Mouse (Mus musculus) heart, postnatal 0 days (tissue): Measurements from ENCODE around the gene Zfp422.

ENCODE experiments used
- CTCF ChIP-seq: IDR thresholded peaks from 2 replicates; pipeline ENCODE4 v1.5.1; 2016; ENCODE audit warnings: antibody characterized with exemption, control low read depth, low read depth
- EP300 ChIP-seq: IDR thresholded peaks from 2 replicates; pipeline ENCODE4 v1.6.1; 2016; ENCODE audit warnings: antibody characterized with exemption, low read depth

DNA sequence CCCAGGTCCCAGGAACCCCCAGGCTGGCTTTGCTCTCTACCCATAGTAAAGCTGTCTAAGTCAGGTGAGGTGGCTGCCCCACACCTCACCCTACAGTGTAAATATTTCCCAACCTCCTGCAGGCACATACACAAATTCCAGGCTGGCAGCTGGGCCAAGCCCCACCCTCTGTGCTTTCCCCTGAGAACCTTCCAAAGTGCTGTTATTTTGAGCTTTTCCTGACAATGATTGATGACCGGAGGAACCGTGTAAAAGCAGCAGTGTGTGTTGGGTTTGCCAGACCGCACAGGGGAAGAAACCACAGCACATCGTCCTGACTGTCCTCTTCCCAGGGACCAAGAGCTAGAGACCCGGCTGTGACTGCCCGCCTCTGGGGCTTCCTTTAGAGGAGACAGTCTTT lies 21.6 kb upstream of the Zfp422 start, which contains the start of gene Depp1:
- TF ChIP-seq CTCF = no peak
- TF ChIP-seq EP300 = no peak; the same call in 1 of the 2 replicates
